In genomic region chr5:53155985-53156679, GRCm38 (mm10) we compare ENCODE assay signal across 14 mouse cellular contexts. TPM values are rescaled to one million over a fixed set of nuclear protein-coding genes. Genes with fewer than 3 reads are reported as not detected.
DNase-seq lines count a peak whose midpoint lies in the region; ATAC-seq and TF ChIP-seq lines count a peak whose summit lies in the region.
"Had no signal": no experiment of that assay in that cellular context is flagged by ENCODE, and none has a peak within 500 bp of the region (broad histone marks: within the 10 kb centered on the region; RNA-seq: fewer than 3 reads in every experiment).

No protein-coding gene starts in this region.

- TF ChIP-seq CTCF in forebrain, postnatal 0 days (IDR thresholded peaks at IDR 0.05; ENCODE audit: low read depth) = no peak

- WGBS in forebrain, postnatal 0 days = 43% methylated on average over 13 of the region's 13 CpGs
- 56% methylated on average over 13 of the region's 13 CpGs for WGBS in forebrain, embryonic 12.5 days
- WGBS in hindbrain, embryonic 10.5 days = 82% methylated on average over 13 of the region's 13 CpGs

- no peak overlapping the region for H3K9ac ChIP-seq in forebrain, postnatal 0 days
- H3K9ac ChIP-seq in forebrain, embryonic 12.5 days = no peak overlapping the region
- H3K9ac ChIP-seq: limb, embryonic 15.5 days; midbrain, embryonic 15.5 days had no signal

- H3K4me2 ChIP-seq in forebrain, postnatal 0 days (ENCODE audit: low read depth) = no peak overlapping the region
- no peak overlapping the region for H3K4me2 ChIP-seq in forebrain, embryonic 12.5 days
- H3K4me2 ChIP-seq: limb, embryonic 15.5 days; midbrain, embryonic 15.5 days had no signal

- no peaks in the 10 kb centered on the region for H3K36me3 ChIP-seq in forebrain, postnatal 0 days (ENCODE audit: insufficient read depth)
- no peaks in the 10 kb centered on the region for H3K36me3 ChIP-seq in forebrain, embryonic 12.5 days (replicated peaks)
- H3K36me3 ChIP-seq in hindbrain, embryonic 10.5 days = no peaks in the 10 kb centered on the region
- H3K36me3 ChIP-seq: limb, embryonic 15.5 days; midbrain, embryonic 15.5 days had no signal

- ATAC-seq in forebrain, postnatal 0 days = peak; percentile 42
- ATAC-seq in forebrain, embryonic 12.5 days (ENCODE audit: low FRiP score) = no peak
- ATAC-seq: forebrain, embryonic 16.5 days; midbrain, embryonic 15.5 days had no signal

- peak overlapping the region; percentile 66 for H3K27ac ChIP-seq in forebrain, postnatal 0 days (ENCODE audit: low read depth, low read length)
- no peak overlapping the region for H3K27ac ChIP-seq in forebrain, embryonic 12.5 days
- H3K27ac ChIP-seq in hindbrain, embryonic 10.5 days = no peak overlapping the region
- H3K27ac ChIP-seq: limb, embryonic 15.5 days; midbrain, embryonic 15.5 days had no signal

- no peaks in the 10 kb centered on the region for H3K27me3 ChIP-seq in forebrain, postnatal 0 days (ENCODE audit: insufficient read depth, low read length)
- peaks cover 15% of the 10 kb centered on the region; the same call in 1 of the 2 replicates for H3K27me3 ChIP-seq in forebrain, embryonic 12.5 days
- no peaks in the 10 kb centered on the region for H3K27me3 ChIP-seq in hindbrain, embryonic 10.5 days (ENCODE audit: insufficient read depth, poor library complexity, severe bottlenecking)
- H3K27me3 ChIP-seq: limb, embryonic 15.5 days; midbrain, embryonic 15.5 days had no signal

- no peaks in the 10 kb centered on the region for H3K9me3 ChIP-seq in forebrain, postnatal 0 days (ENCODE audit: low read length)
- no peaks in the 10 kb centered on the region for H3K9me3 ChIP-seq in forebrain, embryonic 12.5 days
- no peaks in the 10 kb centered on the region for H3K9me3 ChIP-seq in hindbrain, embryonic 10.5 days
- H3K9me3 ChIP-seq: limb, embryonic 15.5 days; midbrain, embryonic 15.5 days had no signal

- DNase-seq in forebrain, postnatal 0 days = peak; percentile 60
- peak; percentile 43 for DNase-seq in layer of hippocampus, adult 11-12 months (ENCODE audit: low spot score)
- no peak for DNase-seq in layer of hippocampus, postnatal 10 days (ENCODE audit: low spot score in 2 of 2)
- DNase-seq in NIH3T3 (ENCODE audit: low read depth) = peak; percentile 5
- peak; percentile 47 to 69 for DNase-seq in kidney, postnatal 36 days
- no peak for DNase-seq in hindbrain, embryonic 10.5 days (ENCODE audit: low spot score)
- no peak for DNase-seq in cerebellum, postnatal 36 days
- DNase-seq: B cell, adult 2 months; thymus, adult 18-20 months had no signal

- 0 out of 2 replicates have a peak, but pooled peaks cover 19% of the 10 kb centered on the region for H3K4me1 ChIP-seq in forebrain, postnatal 0 days (ENCODE audit: insufficient read depth)
- H3K4me1 ChIP-seq in forebrain, embryonic 12.5 days = peaks cover 14% of the 10 kb centered on the region; the same call in 1 of the 2 replicates
- H3K4me1 ChIP-seq in hindbrain, embryonic 10.5 days (replicated peaks) = 0 out of 2 replicates have a peak, but pooled peaks cover 3% of the 10 kb centered on the region
- H3K4me1 ChIP-seq: midbrain, embryonic 15.5 days had no signal

- no peak overlapping the region for H3K4me3 ChIP-seq in forebrain, postnatal 0 days (ENCODE audit: low read depth, low read length)
- no peak overlapping the region for H3K4me3 ChIP-seq in forebrain, embryonic 12.5 days (replicated peaks)
- no peak overlapping the region for H3K4me3 ChIP-seq in hindbrain, embryonic 10.5 days
- H3K4me3 ChIP-seq: limb, embryonic 15.5 days; midbrain, embryonic 15.5 days had no signal

RNA-seq across cellular contexts. Expression of gene Sel1l3, which starts 57.6 kb away (rescaled TPM):
- total RNA-seq in forebrain, postnatal 0 days (2014; rRNA removed) = 28.7 and 28.8 TPM in 2 replicates
- polyA plus RNA-seq in forebrain, postnatal 0 days (2015; fragmentation: Nextera tagmentation; extraction: Ambion mirVana) = 5.7 and 6.2 TPM in 2 replicates
- 9.7 and 10.9 TPM in 2 replicates for polyA plus RNA-seq in forebrain, embryonic 12.5 days (2016; fragmentation: Nextera tagmentation; extraction: Ambion mirVana)
- total RNA-seq in layer of hippocampus, postnatal 10 days (2021) = 10 to 100 TPM; 43.1 to 47.0 TPM
- polyA plus RNA-seq in hindbrain, embryonic 10.5 days (2016; fragmentation: Nextera tagmentation; extraction: Ambion mirVana) = 2.3 and 2.7 TPM in 2 replicates
- total RNA-seq: MEL had no signal

Comparison
In these comparisons a context has a peak if more than half of its experiments do, and no peak if none do; other contexts are left out.
1. DNase-seq: peak in forebrain, postnatal 0 days (single experiment), layer of hippocampus, adult 11-12 months (single experiment), NIH3T3 (single experiment) and kidney, postnatal 36 days (2 of 2); none in layer of hippocampus, postnatal 10 days (0 of 2), hindbrain, embryonic 10.5 days (single experiment) and cerebellum, postnatal 36 days (0 of 2).